Comparison of ENCODE assay signal across 8 mouse cellular contexts in genomic region chr2:93470849-93471576, GRCm38 (mm10). TPM values are rescaled to one million over a fixed set of nuclear protein-coding genes. Genes with fewer than 3 reads are reported as not detected.
DNase-seq lines count a peak whose midpoint lies in the region; ATAC-seq and TF ChIP-seq lines count a peak whose summit lies in the region.

No protein-coding gene starts in this region.

- H3K27me3 ChIP-seq in Patski, result no peaks in the 10 kb centered on the region
- 0 out of 2 replicates have a peak, but pooled peaks cover 6% of the 10 kb centered on the region for H3K27me3 ChIP-seq in hindbrain, embryonic 15.5 days

- POLR2A ChIA-PET in Patski (lab: Charles Lee), result interaction anchor here (0.7 to 1.4 kb wide), 5 partner anchors 39 to 243 kb away, joined by 3 to 4 read pairs (median 3); no protein-coding TSS in a partner anchor

- H3K4me1 ChIP-seq in hindbrain, embryonic 15.5 days (replicated peaks), result peaks cover 11% of the 10 kb centered on the region

- 17% methylated on average over 3 of the region's 3 CpGs for WGBS in hindbrain, embryonic 15.5 days

- H3K4me2 ChIP-seq in hindbrain, embryonic 15.5 days, result no peak overlapping the region

- no peak overlapping the region for H3K4me3 ChIP-seq in hindbrain, embryonic 15.5 days

- H3K9me3 ChIP-seq in hindbrain, embryonic 15.5 days, result no peaks in the 10 kb centered on the region

- in situ Hi-C loops in Patski (cut with MboI; ENCODE audit: low pct_unique_long_range_greater_than_20kb), result no loop called here

- no peak for DNase-seq in Patski (ENCODE audit: low read depth, low spot score)
- peak; percentile 86 to 90 for DNase-seq in cerebellum, postnatal 25 days
- DNase-seq in frontal cortex, postnatal 36 days (ENCODE audit: low spot score in 2 of 2), result peak; percentile 81 to 91
- DNase-seq in layer of hippocampus, postnatal 36 days, result peak; percentile 76 to 80
- peak; percentile 89 for DNase-seq in lung, postnatal 25 days (ENCODE audit: low spot score)
- DNase-seq in right cerebral cortex, adult 18-20 months, result peak; percentile 78
- DNase-seq in urinary bladder, adult 2 months (ENCODE audit: low spot score), result peak; percentile 58

- H3K9ac ChIP-seq in hindbrain, embryonic 15.5 days, result no peak overlapping the region

- peak; percentile 10 for ATAC-seq in Patski
- ATAC-seq in hindbrain, embryonic 15.5 days (ENCODE audit: low FRiP score, low read depth), result peak; percentile 59; the same call in 1 of the 2 replicates

- CTCF ChIA-PET in Patski (lab: Charles Lee), result interaction anchor here (0.6 to 6.0 kb wide), 36 partner anchors 9 to 402 kb away, joined by 3 to 236 read pairs (median 4); no protein-coding TSS in a partner anchor

- TF ChIP-seq CTCF in Patski (IDR thresholded peaks at IDR 0.05), result no peak

- no peaks in the 10 kb centered on the region for H3K36me3 ChIP-seq in hindbrain, embryonic 15.5 days

- H3K27ac ChIP-seq in hindbrain, embryonic 15.5 days (replicated peaks), result no peak overlapping the region

RNA-seq across cellular contexts. Expression of gene Cd82, which starts 8.1 kb away (rescaled TPM):
- 63.2 TPM for polyA plus RNA-seq in Patski (2021)
- 24.5 and 25.5 TPM in 2 replicates for polyA plus RNA-seq in hindbrain, embryonic 15.5 days (2015; fragmentation: Nextera tagmentation; extraction: Ambion mirVana)
- total RNA-seq in layer of hippocampus, postnatal 36 days (2021), result 10 to 100 TPM; 21.6 to 23.5 TPM
- polyA plus RNA-seq in urinary bladder, adult 2 months (2012; rRNA removed), result 95.1 and 96.4 TPM in 2 replicates
